Mouse (Mus musculus): ENCODE data around the gene Gm3448. TPM values are rescaled to one million over a fixed set of nuclear protein-coding genes. Genes with fewer than 3 reads are reported as not detected.
"Not testable (repeated sequence)": the region's sequence is repeated elsewhere in the genome, so short reads cannot be mapped to it uniquely, and the experiment has no call there.

Gene Gm3448
- total and polyA plus RNA-seq, 2 experiments from 2014 or later = 0.04 to 3.0 TPM

- H3K4me2 ChIP-seq (ENCODE audit: low read depth, low read length); H3K27me3 ChIP-seq (ENCODE audit: control insufficient read depth, insufficient read depth, low read length); H3K9ac ChIP-seq (replicated peaks; ENCODE audit: low read depth, low read length); H3K9me3 ChIP-seq (replicated peaks; ENCODE audit: control insufficient read depth, low read length); H3K36me3 ChIP-seq (replicated peaks; ENCODE audit: control insufficient read depth, insufficient read depth, low read length); H3K4me1 ChIP-seq (ENCODE audit: control insufficient read depth, insufficient read depth); DNase-seq (ENCODE audit: low spot score); H3K27ac ChIP-seq (ENCODE audit: low read depth); H3K4me3 ChIP-seq (ENCODE audit: low read depth, low read length): not testable (repeated sequence)
- ATAC-seq (ENCODE audit: insufficient read depth, low read depth) = peak; percentile 67
- WGBS = no CpG with 5 or more reads among the region's 48 CpGs
Measured at GRCm38 (mm10) chr17:15024502-15025193, 16.7 kb downstream of the Gm3448 start.

- no CpG with 5 or more reads among the region's 97 CpGs for WGBS
- H3K4me3 ChIP-seq (ENCODE audit: low read depth, low read length); DNase-seq (ENCODE audit: low spot score); H3K9me3 ChIP-seq (replicated peaks; ENCODE audit: control insufficient read depth, low read length); H3K27me3 ChIP-seq (ENCODE audit: control insufficient read depth, insufficient read depth, low read length); H3K36me3 ChIP-seq (replicated peaks; ENCODE audit: control insufficient read depth, insufficient read depth, low read length); H3K9ac ChIP-seq (replicated peaks; ENCODE audit: low read depth, low read length); H3K4me1 ChIP-seq (ENCODE audit: control insufficient read depth, insufficient read depth); H3K27ac ChIP-seq (ENCODE audit: low read depth); H3K4me2 ChIP-seq (ENCODE audit: low read depth, low read length): not testable (repeated sequence)
- ATAC-seq (ENCODE audit: insufficient read depth, low read depth) = peak; percentile 84
Measured at GRCm38 (mm10) chr17:15023878-15024492, 17.4 kb downstream of the Gm3448 start.

- H3K9me3 ChIP-seq (replicated peaks; ENCODE audit: control insufficient read depth, low read length); DNase-seq (ENCODE audit: low spot score); H3K36me3 ChIP-seq (replicated peaks; ENCODE audit: control insufficient read depth, insufficient read depth, low read length); H3K4me3 ChIP-seq (ENCODE audit: low read depth, low read length); ATAC-seq (ENCODE audit: insufficient read depth, low read depth); H3K27ac ChIP-seq (ENCODE audit: low read depth); H3K9ac ChIP-seq (replicated peaks; ENCODE audit: low read depth, low read length); H3K4me1 ChIP-seq (ENCODE audit: control insufficient read depth, insufficient read depth); H3K27me3 ChIP-seq (ENCODE audit: control insufficient read depth, insufficient read depth, low read length); H3K4me2 ChIP-seq (ENCODE audit: low read depth, low read length): not testable (repeated sequence)
- WGBS = 89% methylated on average over 3 of the region's 3 CpGs
Measured at GRCm38 (mm10) chr17:15021503-15022220, 19.7 kb downstream of the Gm3448 start.

GRCm38 (mm10) chr17:15009706-15010413 is 31.5 kb downstream of the Gm3448 start, which contains the start of gene Gm3435:
Gene Gm3435 (plus strand): TSS chr17:15010176.
- DNase-seq (ENCODE audit: low spot score); H3K36me3 ChIP-seq (replicated peaks; ENCODE audit: control insufficient read depth, insufficient read depth, low read length); H3K4me1 ChIP-seq (ENCODE audit: control insufficient read depth, insufficient read depth); H3K27ac ChIP-seq (ENCODE audit: low read depth); H3K9ac ChIP-seq (replicated peaks; ENCODE audit: low read depth, low read length); H3K27me3 ChIP-seq (ENCODE audit: control insufficient read depth, insufficient read depth, low read length); H3K4me3 ChIP-seq (ENCODE audit: low read depth, low read length); H3K9me3 ChIP-seq (replicated peaks; ENCODE audit: control insufficient read depth, low read length); H3K4me2 ChIP-seq (ENCODE audit: low read depth, low read length): not testable (repeated sequence)
- no CpG with 5 or more reads among the region's 60 CpGs for WGBS
- peak; percentile 99 for ATAC-seq (ENCODE audit: insufficient read depth, low read depth)

GRCm38 (mm10) chr17:15009088-15009487 is 32.2 kb downstream of the Gm3448 start:
- H3K9ac ChIP-seq (replicated peaks; ENCODE audit: low read depth, low read length); H3K36me3 ChIP-seq (replicated peaks; ENCODE audit: control insufficient read depth, insufficient read depth, low read length); H3K4me3 ChIP-seq (ENCODE audit: low read depth, low read length); H3K4me2 ChIP-seq (ENCODE audit: low read depth, low read length); DNase-seq (ENCODE audit: low spot score); H3K9me3 ChIP-seq (replicated peaks; ENCODE audit: control insufficient read depth, low read length); H3K27me3 ChIP-seq (ENCODE audit: control insufficient read depth, insufficient read depth, low read length); H3K27ac ChIP-seq (ENCODE audit: low read depth); H3K4me1 ChIP-seq (ENCODE audit: control insufficient read depth, insufficient read depth): not testable (repeated sequence)
- WGBS = no CpG with 5 or more reads among the region's 3 CpGs
- 0 out of 2 replicates have a peak, but pooled peaks have one; percentile 15 for ATAC-seq (ENCODE audit: insufficient read depth, low read depth)

- H3K9me3 ChIP-seq (replicated peaks; ENCODE audit: control insufficient read depth, low read length); DNase-seq (ENCODE audit: low spot score); ATAC-seq (ENCODE audit: insufficient read depth, low read depth); H3K27ac ChIP-seq (ENCODE audit: low read depth); H3K4me3 ChIP-seq (ENCODE audit: low read depth, low read length); H3K27me3 ChIP-seq (ENCODE audit: control insufficient read depth, insufficient read depth, low read length); H3K4me1 ChIP-seq (ENCODE audit: control insufficient read depth, insufficient read depth); H3K36me3 ChIP-seq (replicated peaks; ENCODE audit: control insufficient read depth, insufficient read depth, low read length); H3K9ac ChIP-seq (replicated peaks; ENCODE audit: low read depth, low read length); H3K4me2 ChIP-seq (ENCODE audit: low read depth, low read length): not testable (repeated sequence)
- no CpG with 5 or more reads among the region's 4 CpGs for WGBS
Measured at GRCm38 (mm10) chr17:15000047-15000446, 41.3 kb downstream of the Gm3448 start.

GRCm38 (mm10) chr17:14994140-14994539 is 47.2 kb downstream of the Gm3448 start:
- not testable (repeated sequence) for H3K27me3 ChIP-seq (ENCODE audit: control insufficient read depth, insufficient read depth, low read length)
- WGBS = no CpG with 5 or more reads among the region's 5 CpGs

GRCm38 (mm10) chr17:14993139-14993832 is 48.1 kb downstream of the Gm3448 start:
- peak; percentile 66 for ATAC-seq (ENCODE audit: insufficient read depth, low read depth)
- not testable (repeated sequence) for H3K9ac ChIP-seq (replicated peaks; ENCODE audit: low read depth, low read length); H3K9me3 ChIP-seq (replicated peaks; ENCODE audit: control insufficient read depth, low read length); H3K36me3 ChIP-seq (replicated peaks; ENCODE audit: control insufficient read depth, insufficient read depth, low read length); H3K4me3 ChIP-seq (ENCODE audit: low read depth, low read length); H3K4me2 ChIP-seq (ENCODE audit: low read depth, low read length); H3K27me3 ChIP-seq (ENCODE audit: control insufficient read depth, insufficient read depth, low read length); H3K4me1 ChIP-seq (ENCODE audit: control insufficient read depth, insufficient read depth); H3K27ac ChIP-seq (ENCODE audit: low read depth); DNase-seq (ENCODE audit: low spot score)
- no CpG with 5 or more reads among the region's 47 CpGs for WGBS

More at GRCm38 (mm10) chr17:14994140-14994539, 47.2 kb downstream of the Gm3448 start:
- not testable (repeated sequence) for H3K4me1 ChIP-seq (ENCODE audit: control insufficient read depth, insufficient read depth); H3K9ac ChIP-seq (replicated peaks; ENCODE audit: low read depth, low read length); H3K27ac ChIP-seq (ENCODE audit: low read depth); ATAC-seq (ENCODE audit: insufficient read depth, low read depth); H3K4me2 ChIP-seq (ENCODE audit: low read depth, low read length); H3K9me3 ChIP-seq (replicated peaks; ENCODE audit: control insufficient read depth, low read length); H3K4me3 ChIP-seq (ENCODE audit: low read depth, low read length); DNase-seq (ENCODE audit: low spot score); H3K36me3 ChIP-seq (replicated peaks; ENCODE audit: control insufficient read depth, insufficient read depth, low read length)

Data from heart, postnatal 0 days (tissue).